Mouse (Mus musculus): ENCODE measurements around the gene Cyp3a57.
"Not testable (repeated sequence)": the region's sequence is repeated elsewhere in the genome, so short reads cannot be mapped to it uniquely, and the experiment has no call there.

The Cyp3a57 gene

GRCm38 (mm10) chr5:145344941-145345340 is at the start of gene Cyp3a57:
Gene Cyp3a57 (plus strand): TSS chr5:145345279.
- DNase-seq (ENCODE audit: low read depth): no peak

- no peak for DNase-seq (ENCODE audit: low read depth)
Observed at GRCm38 (mm10) chr5:145300469-145300868, 44.6 kb upstream of the Cyp3a57 start.

- DNase-seq (ENCODE audit: low read depth): not testable (repeated sequence)
Observed at GRCm38 (mm10) chr5:145301796-145302195, 43.3 kb upstream of the Cyp3a57 start.

GRCm38 (mm10) chr5:145302424-145302823 is 42.7 kb upstream of the Cyp3a57 start:
- DNase-seq (ENCODE audit: low read depth): no peak

GRCm38 (mm10) chr5:145306953-145307352 is 38.1 kb upstream of the Cyp3a57 start:
- DNase-seq (ENCODE audit: low read depth): not testable (repeated sequence)

GRCm38 (mm10) chr5:145307811-145308210 is 37.3 kb upstream of the Cyp3a57 start:
- DNase-seq (ENCODE audit: low read depth): not testable (repeated sequence)

- DNase-seq (ENCODE audit: low read depth): no peak
Observed at GRCm38 (mm10) chr5:145313845-145314244, 31.2 kb upstream of the Cyp3a57 start.

GRCm38 (mm10) chr5:145317141-145317540 is 27.9 kb upstream of the Cyp3a57 start:
- DNase-seq (ENCODE audit: low read depth): no peak

- DNase-seq (ENCODE audit: low read depth): not testable (repeated sequence)
Observed at GRCm38 (mm10) chr5:145338756-145339155, 6.3 kb upstream of the Cyp3a57 start.

GRCm38 (mm10) chr5:145349697-145350096 is 4.6 kb downstream of the Cyp3a57 start:
- no peak for DNase-seq (ENCODE audit: low read depth)

- DNase-seq (ENCODE audit: low read depth): no peak
Observed at GRCm38 (mm10) chr5:145353081-145353480, 8.0 kb downstream of the Cyp3a57 start.

GRCm38 (mm10) chr5:145415416-145415815 is 70.3 kb downstream of the Cyp3a57 start:
- DNase-seq (ENCODE audit: low read depth): not testable (repeated sequence)

- DNase-seq (ENCODE audit: low read depth): no peak
Observed at GRCm38 (mm10) chr5:145422287-145422686, 77.2 kb downstream of the Cyp3a57 start.

GRCm38 (mm10) chr5:145431004-145431403 is 85.9 kb downstream of the Cyp3a57 start:
- DNase-seq (ENCODE audit: low read depth): no peak

GRCm38 (mm10) chr5:145433688-145434087 is 88.6 kb downstream of the Cyp3a57 start:
- DNase-seq (ENCODE audit: low read depth): no peak

Measured in c-Kit-positive CD71-negative TER-119-negative erythroid progenitor cells, embryonic 14.5 days (primary cell).